Mouse (Mus musculus) heart, adult 2 months (tissue): ENCODE results near the gene Ago1.

Experiments used
- CTCF ChIP-seq: fragments of 200-600 bp; IDR thresholded peaks from 2 replicates; pipeline ENCODE4 v1.8.1; 2022; ENCODE audit warnings: antibody characterized with exemption, mild to moderate bottlenecking, moderate library complexity
- EP300 ChIP-seq: fragments of 200-500 bp; IDR thresholded peaks from 2 replicates; pipeline ENCODE4 v1.6.1; 2011; ENCODE audit warnings: low read depth, low read length, control low read depth; ENCODE audit not compliant: insufficient read depth
- POLR2A ChIP-seq: fragments of 200-500 bp; IDR thresholded peaks from 2 replicates; pipeline ENCODE4 v1.6.1; 2011; ENCODE audit warnings: mild to moderate bottlenecking, low read depth, low read length, control low read depth; ENCODE audit not compliant: insufficient read depth

DNA sequence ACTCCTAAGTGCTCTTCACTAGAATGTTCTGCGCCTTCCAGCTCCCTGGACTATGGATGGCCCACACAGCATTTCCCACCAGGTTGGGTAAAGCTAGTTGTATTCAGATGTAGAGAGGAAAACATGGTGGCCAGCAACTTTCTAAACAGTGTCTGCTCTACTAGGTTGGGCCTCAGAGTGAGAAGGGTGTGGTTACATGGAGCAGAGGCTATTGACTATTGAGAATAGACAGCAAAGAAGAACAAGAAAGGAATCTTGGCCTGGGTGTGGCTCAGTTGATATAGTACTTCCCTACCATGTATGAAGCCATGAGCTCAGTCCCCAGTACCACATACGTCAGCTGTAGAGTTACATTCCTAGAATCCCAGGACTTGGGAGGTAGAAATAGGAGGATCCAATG, 40.7 kb upstream of the Ago1 start:
- TF ChIP-seq CTCF = no peak
- no peak for TF ChIP-seq EP300
- no peak for TF ChIP-seq POLR2A
